In genomic region chr19:10352218-10352617, GRCm38 (mm10) we compare ENCODE assay signal across 36 mouse cellular contexts. TPM values are rescaled to one million over a fixed set of nuclear protein-coding genes. Genes with fewer than 3 reads are reported as not detected.
"Had no signal": no experiment of that assay in that cellular context is flagged by ENCODE, and none has a peak within 500 bp of the region (broad histone marks: within the 10 kb centered on the region; RNA-seq: fewer than 3 reads in every experiment).

No protein-coding gene starts in this region.

- H3K9me3 ChIP-seq: heart, embryonic 10.5 days; heart, embryonic 12.5 days; heart, embryonic 13.5 days; heart, embryonic 15.5 days; hindbrain, embryonic 10.5 days; hindbrain, embryonic 12.5 days; hindbrain, embryonic 13.5 days; hindbrain, embryonic 15.5 days; intestine, embryonic 15.5 days; kidney, embryonic 15.5 days had no signal

- DNase-seq: heart, postnatal 10 days; heart, postnatal 14 days; heart, postnatal 36 days; heart, postnatal 4 days; kidney, adult 11 months; kidney, adult 18-20 months; kidney, adult 2 months; kidney, adult 8-10 months; kidney, adult 9 months; kidney, postnatal 10 days; kidney, postnatal 14 days; kidney, postnatal 25 days; kidney, postnatal 36 days; kidney, postnatal 4 days; layer of hippocampus, adult 9-11 months; layer of hippocampus, postnatal 36 days had no signal

- H3K9ac ChIP-seq: heart, embryonic 12.5 days; heart, embryonic 13.5 days; heart, embryonic 15.5 days; hindbrain, embryonic 12.5 days; hindbrain, embryonic 13.5 days; hindbrain, embryonic 14.5 days; hindbrain, embryonic 15.5 days; intestine, embryonic 15.5 days; kidney, embryonic 15.5 days had no signal

- ATAC-seq: hindbrain, embryonic 16.5 days; hindbrain, postnatal 0 days; inflammation-experienced regulatory T-cells, adult 6 months; intestine, embryonic 15.5 days; intestine, embryonic 16.5 days; intestine, postnatal 0 days had no signal

- H3K4me3 ChIP-seq: heart, embryonic 10.5 days; heart, embryonic 12.5 days; heart, embryonic 13.5 days; heart, embryonic 15.5 days; hindbrain, embryonic 10.5 days; hindbrain, embryonic 12.5 days; hindbrain, embryonic 13.5 days; hindbrain, embryonic 15.5 days; intestine, embryonic 15.5 days; kidney, embryonic 15.5 days; layer of hippocampus, adult 2 months had no signal

- H3K4me1 ChIP-seq: heart, embryonic 15.5 days; intestine, embryonic 15.5 days had no signal

- H3K4me2 ChIP-seq: heart, embryonic 11.5 days; heart, embryonic 12.5 days; heart, embryonic 13.5 days; heart, embryonic 15.5 days; hindbrain, embryonic 12.5 days; hindbrain, embryonic 13.5 days; hindbrain, embryonic 14.5 days; hindbrain, embryonic 15.5 days; intestine, embryonic 15.5 days; kidney, embryonic 15.5 days had no signal

- H3K27ac ChIP-seq: heart, embryonic 10.5 days; heart, embryonic 13.5 days; heart, embryonic 15.5 days; hindbrain, embryonic 10.5 days; hindbrain, embryonic 12.5 days; hindbrain, embryonic 13.5 days; hindbrain, embryonic 14.5 days; hindbrain, embryonic 15.5 days; hindbrain, postnatal 0 days; intestine, embryonic 15.5 days; kidney, embryonic 15.5 days; kidney, postnatal 0 days; layer of hippocampus, adult 2 months had no signal

- H3K36me3 ChIP-seq: heart, embryonic 10.5 days; heart, embryonic 12.5 days; heart, embryonic 13.5 days; heart, embryonic 15.5 days; hindbrain, embryonic 10.5 days; hindbrain, embryonic 12.5 days; hindbrain, embryonic 13.5 days; hindbrain, embryonic 15.5 days; intestine, embryonic 15.5 days; kidney, embryonic 15.5 days had no signal

- H3K27me3 ChIP-seq: hindbrain, embryonic 12.5 days; hindbrain, embryonic 13.5 days; hindbrain, embryonic 15.5 days; intestine, embryonic 15.5 days had no signal

RNA-seq across cellular contexts. Expression of gene Syt7, which starts 36.7 kb away (rescaled TPM):
- total RNA-seq: hematopoietic stem cell, adult 5-6 weeks had no signal

RNA-seq across cellular contexts. Expression of gene Dagla, which starts 47.5 kb away (rescaled TPM):
- total RNA-seq: hematopoietic stem cell, adult 5-6 weeks had no signal
